Mouse (Mus musculus) T-helper 17 cell (primary cell): ENCODE measurements around the gene Cd101.

ENCODE experiments used
- in situ Hi-C, 2 experiments: fragments of 300-600 bp; cut with MboI, MseI; formaldehyde crosslinking; loops; 1 replicate in 1 of 2; 2 replicates in 1 of 2; pipeline ENCODE4 v1.15.1; 2025; ENCODE audit warnings: high pct_unique_total_duplicates in 2 of 2

Gene Cd101

DNA sequence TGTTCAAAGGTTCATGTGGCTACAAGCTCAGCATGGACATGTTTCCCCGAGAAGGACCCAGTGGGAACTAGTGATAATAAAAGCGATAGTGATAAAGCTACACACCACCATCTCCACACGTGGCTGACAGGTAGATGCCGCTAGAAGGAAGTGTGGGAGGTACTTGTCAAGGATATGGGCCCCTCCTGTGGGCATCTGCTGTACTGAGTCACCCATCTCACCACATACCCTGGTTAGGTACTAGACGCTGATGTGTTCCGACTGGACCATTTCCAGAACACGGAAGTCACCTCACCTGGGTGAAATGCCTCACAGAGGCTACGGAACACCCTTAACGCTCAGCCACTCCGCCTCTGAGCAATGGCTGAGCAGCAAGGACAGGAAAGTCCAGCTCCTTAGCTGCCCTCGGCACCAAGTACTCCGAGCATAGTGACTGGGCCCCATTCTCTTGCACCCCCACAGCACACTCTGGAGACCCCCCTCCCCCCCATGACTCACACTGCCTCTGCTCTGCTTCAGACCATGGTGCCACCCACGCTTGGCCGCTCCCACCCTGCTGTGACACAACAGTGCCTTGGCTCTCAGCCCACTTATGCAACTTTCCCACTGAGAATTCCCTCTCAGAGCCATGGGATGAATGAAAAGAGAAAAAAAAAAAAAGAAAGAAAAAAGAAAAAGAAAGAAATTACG is 18.4 kb upstream of the Cd101 start:
- in situ Hi-C loops, result no loop called here

DNA sequence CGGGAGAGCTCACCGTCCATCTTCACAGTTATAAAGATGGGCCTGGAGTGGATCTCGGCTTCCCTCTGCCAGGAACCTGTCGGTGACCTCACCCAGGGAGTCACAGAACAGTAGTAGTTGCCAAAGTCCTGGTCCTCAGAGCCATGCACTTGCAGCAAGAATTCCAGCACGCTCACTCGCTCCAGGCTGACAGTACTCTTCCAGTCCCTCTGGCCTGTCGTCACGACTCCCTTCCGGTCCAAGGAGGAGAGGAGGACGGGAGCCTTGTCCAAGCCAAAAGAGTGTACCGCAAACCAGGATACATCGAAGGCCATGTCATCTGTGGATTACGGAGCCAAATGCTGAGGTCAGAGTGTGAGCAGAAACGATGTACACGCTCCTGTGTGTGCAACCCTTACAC is 16.1 kb upstream of the Cd101 start:
- in situ Hi-C loops, result no loop called here

GRCm38 (mm10) chr3:101044686-101045085 is 15.3 kb upstream of the Cd101 start:
- in situ Hi-C loops, result no loop called here

- in situ Hi-C loops, result no loop called here
These were observed 12.6 kb upstream of the Cd101 start for GRCm38 (mm10) chr3:101041997-101042396.

DNA sequence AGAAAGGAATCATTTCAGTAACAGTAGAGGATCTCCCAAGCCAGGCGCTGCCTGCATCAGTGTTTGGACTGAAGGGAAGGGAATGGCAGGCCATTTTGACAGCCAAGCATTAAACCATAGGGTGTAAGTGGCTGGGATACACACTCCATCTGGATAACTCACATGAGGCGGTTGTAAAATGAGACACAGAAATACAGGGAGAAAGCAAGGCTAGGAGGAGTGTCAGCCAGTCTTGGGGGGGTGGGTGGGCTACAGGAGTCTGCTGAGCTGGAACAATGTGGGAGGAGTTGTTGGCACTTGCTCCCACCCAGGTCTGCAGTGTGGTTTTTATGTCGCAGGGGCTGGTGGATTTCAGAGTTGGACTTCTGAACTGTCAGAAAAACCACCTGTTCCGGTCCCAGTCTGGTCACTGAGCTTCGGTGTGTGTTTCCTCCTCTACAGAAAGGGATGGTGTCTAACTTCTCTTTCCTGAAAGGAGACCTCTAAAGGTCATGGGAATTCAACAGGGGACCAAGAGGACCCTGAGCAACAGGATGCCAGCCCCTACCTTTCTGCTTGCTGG is 8.7 kb upstream of the Cd101 start:
- in situ Hi-C loops, result no loop called here

GRCm38 (mm10) chr3:101036001-101036400 is 6.6 kb upstream of the Cd101 start:
- in situ Hi-C loops, result no loop called here

DNA sequence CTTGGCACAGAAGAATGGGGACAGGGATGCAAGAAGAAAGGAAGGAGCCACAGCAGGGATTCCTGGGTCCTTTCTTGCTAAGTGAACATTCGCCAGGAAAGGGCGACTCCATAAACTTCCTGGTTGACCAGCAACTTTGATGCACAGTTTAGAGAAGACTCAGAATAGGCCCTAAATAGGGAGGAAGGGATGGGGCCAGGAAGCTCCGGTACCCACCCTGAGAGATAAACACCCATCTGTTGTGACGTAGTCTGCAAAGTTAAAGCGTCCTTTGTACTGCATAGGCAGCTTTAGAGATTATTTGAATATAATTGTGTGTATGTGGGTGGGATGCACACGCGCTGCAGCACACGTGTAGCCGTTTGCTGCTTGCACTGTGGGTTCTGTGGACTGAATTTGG is 5.2 kb upstream of the Cd101 start:
- in situ Hi-C loops, result loop anchor here in 1 of 2 experiments (5.0 kb wide), 1 partner anchor 263 kb away; no protein-coding TSS in a partner anchor

- in situ Hi-C loops, result loop anchor here in 1 of 2 experiments (5.0 kb wide), 1 partner anchor 264 kb away; no protein-coding TSS in a partner anchor
These were observed 4.3 kb upstream of the Cd101 start for GRCm38 (mm10) chr3:101033644-101034043.

- in situ Hi-C loops, result loop anchor here in 1 of 2 experiments (5.0 kb wide), 1 partner anchor 266 kb away; no protein-coding TSS in a partner anchor
These were observed 2.2 kb upstream of the Cd101 start for GRCm38 (mm10) chr3:101031456-101032142.

- in situ Hi-C loops, result loop anchor here in 1 of 2 experiments (5.0 kb wide), 1 partner anchor 267 kb away; no protein-coding TSS in a partner anchor
These were observed 1.3 kb upstream of the Cd101 start for GRCm38 (mm10) chr3:101030630-101031029.

DNA sequence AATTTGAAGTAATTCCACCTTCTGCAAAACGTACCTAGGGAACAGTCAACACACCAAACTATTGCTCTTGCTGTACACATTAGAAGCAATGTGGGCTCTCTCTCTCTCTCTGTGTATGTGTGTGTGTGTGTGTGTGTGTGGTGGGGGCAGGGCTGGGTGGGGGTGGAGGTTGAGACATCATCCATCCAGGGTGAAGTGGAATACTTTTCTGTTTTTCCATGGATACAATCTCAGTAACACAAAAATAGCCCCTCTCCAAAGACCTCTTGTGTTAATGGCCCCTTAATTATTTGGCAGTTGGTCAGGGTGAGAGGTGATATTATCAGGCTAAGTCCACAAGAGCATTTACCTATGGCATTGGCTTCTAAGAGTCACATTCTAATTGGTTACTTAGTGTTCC is 2.6 kb downstream of the Cd101 start:
- in situ Hi-C loops, result loop anchor here (10.0 kb wide), 2 partner anchors 542 to 1782 kb away; partner anchors contain the start of genes Tbx15 (in 1 of the 2) and Tent5c (in 1 of the 2)

GRCm38 (mm10) chr3:101022967-101023366 is 6.4 kb downstream of the Cd101 start:
- in situ Hi-C loops, result loop anchor here (5.0 to 10.0 kb wide), 3 partner anchors 538 to 1778 kb away; partner anchors contain the start of genes Tbx15 (in 1 of the 2) and Tent5c (in 1 of the 2)

DNA sequence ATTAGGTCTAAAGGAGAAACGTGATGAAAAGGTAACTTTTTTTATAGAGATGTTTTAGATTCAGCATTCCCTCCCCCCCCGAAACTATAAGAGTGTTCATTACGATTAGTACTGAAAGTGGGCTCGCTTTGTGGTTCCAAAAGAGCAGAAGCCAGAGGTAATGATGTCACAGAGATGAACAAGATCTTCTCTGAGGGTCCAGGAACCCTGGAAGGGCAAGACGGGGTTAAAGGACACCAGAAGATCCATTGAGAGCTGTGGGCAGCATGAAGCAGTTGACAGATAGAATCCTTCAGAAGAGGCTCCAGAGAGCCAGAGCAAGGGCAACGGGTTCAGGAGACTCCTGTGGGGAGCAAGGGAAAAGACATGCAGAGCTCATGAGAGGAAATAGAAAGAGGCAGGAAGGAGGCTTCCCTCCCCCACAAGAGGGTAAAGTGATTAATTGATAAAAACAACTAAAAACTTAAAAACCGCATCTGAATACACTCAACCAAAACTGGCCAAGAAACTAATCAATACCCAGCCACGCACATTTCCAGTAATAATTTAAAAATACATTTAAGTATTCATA is 7.8 kb downstream of the Cd101 start:
- in situ Hi-C loops, result loop anchor here (5.0 to 10.0 kb wide), 3 partner anchors 537 to 1777 kb away; partner anchors contain the start of genes Tbx15 (in 1 of the 2) and Tent5c (in 1 of the 2)

- in situ Hi-C loops, result loop anchor here (5.0 to 10.0 kb wide), 3 partner anchors 536 to 1776 kb away; partner anchors contain the start of genes Tbx15 (in 1 of the 2) and Tent5c (in 1 of the 2)
These were observed 8.3 kb downstream of the Cd101 start for GRCm38 (mm10) chr3:101021073-101021472.

DNA sequence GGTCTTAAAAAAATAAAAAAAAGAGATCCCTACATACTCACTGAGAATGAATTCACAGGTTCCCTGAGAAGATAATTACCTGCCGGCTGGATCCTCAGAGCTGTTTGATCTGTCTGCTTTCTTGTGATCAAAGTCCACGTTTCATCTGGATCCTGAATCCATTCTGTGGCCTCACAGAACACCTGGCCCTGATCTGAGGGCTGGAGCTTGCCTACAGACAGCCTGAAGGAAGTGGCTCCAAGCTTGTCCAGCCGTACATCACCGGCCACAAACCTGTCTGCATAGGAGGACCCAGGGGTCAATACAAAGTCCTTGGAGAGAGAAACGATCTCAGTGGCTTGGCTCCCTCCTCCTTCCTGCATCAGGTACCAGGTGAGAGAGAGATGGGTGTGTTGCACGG is 10.9 kb downstream of the Cd101 start:
- in situ Hi-C loops, result no loop called here

DNA sequence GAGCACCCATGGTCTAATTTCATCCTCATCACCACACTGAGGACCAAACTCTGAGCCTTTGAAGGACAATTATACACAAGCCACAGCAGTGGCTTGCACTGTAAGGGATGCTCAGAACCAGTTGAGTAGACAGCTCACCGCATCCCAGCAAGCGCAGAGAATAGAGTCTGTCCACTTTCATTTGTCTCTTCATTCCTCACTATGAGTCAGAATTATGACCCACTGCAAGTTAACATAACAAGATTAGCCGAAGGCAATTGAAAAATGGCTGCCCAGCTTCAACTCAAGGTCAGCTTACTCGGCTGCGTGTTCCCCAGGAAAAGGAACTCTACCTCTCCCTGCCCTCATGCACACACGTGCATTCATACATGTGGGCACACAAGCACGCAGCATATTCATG is 13.3 kb downstream of the Cd101 start:
- in situ Hi-C loops, result no loop called here

DNA sequence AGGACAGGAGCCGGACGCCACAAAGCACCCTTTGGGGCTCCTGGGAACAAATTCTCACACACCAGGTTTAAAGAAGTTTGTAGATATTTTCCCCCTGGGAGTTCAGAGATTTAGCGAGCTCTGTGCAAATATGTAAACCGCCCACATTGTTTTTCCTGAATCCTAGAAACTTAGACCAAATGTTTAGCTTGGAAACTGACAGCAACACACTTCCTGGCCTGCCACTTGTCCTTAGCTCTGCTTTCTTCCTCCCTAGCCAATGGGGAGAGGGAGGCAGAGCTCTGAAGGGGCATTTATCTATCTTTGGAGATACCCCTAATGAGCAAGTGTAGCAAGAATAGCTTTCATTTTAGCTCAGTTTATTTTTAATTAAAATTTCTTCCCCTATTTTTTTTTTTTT is 14.1 kb downstream of the Cd101 start:
- in situ Hi-C loops, result no loop called here

DNA sequence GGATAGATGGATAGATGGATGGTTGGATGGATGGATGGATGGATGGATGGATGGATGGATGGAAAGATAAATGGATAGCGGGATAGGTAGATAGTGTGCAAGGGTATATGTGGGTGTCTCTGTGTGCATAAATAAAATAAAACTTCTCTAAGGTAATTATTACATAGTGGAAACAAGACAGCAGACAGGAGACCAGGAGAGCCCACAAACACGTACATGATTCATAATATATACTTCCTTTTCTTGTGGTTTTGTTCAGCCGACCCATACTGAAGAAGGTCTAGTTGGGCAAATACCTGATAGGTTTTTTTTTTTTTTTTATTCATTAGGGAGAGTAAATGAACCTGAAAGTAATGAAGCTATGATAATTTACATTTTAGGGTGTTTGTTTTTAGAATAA is 15.8 kb downstream of the Cd101 start:
- in situ Hi-C loops, result no loop called here

DNA sequence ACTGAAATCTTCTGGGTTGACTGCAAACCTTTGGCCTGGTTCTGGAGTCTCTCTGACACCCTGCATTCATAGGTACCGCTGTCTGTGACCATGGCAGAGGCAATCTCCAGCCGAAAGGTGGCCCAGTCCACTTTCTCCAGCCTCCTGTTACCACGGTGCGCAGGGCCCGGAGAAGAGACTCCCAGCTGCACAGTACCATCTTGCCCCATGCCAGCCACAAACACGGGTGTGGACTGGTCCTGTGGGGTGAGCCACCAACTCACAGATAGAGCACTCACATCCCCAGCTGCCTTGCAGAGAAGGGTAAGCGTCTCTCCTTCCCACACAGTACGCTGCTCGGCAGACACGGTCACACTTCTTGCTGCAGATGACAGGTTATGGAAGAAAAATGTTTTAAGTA is 16.4 kb downstream of the Cd101 start:
- in situ Hi-C loops, result no loop called here

- in situ Hi-C loops, result no loop called here
These were observed 16.8 kb downstream of the Cd101 start for GRCm38 (mm10) chr3:101012597-101012996.

GRCm38 (mm10) chr3:101012131-101012571 is 17.2 kb downstream of the Cd101 start:
- in situ Hi-C loops, result no loop called here

- in situ Hi-C loops, result no loop called here
These were observed 18.2 kb downstream of the Cd101 start for GRCm38 (mm10) chr3:101011203-101011600.
